Mouse (Mus musculus): Measurements from ENCODE around the gene S100a2. TPM values are rescaled to one million over a fixed set of nuclear protein-coding genes. Genes with fewer than 3 reads are reported as not detected.
A peak's percentile ranks its signal among the peaks of the same experiment; 100 is the strongest.

Gene S100a2
- polyA plus RNA-seq, 1 experiment from 2014 or later = not detected

- ATAC-seq (ENCODE audit: low read depth) (no peak), DNase-seq (ENCODE audit: low spot score) (no peak)
- Histone ChIP-seq H3K27me3 (replicated peaks; ENCODE audit: control insufficient read depth, insufficient read depth, low read length) (no peaks in the 10 kb centered on the region), H3K27ac (replicated peaks; ENCODE audit: low read depth, low read length) (no peak overlapping the region), H3K9ac (ENCODE audit: low read depth, low read length) (no peak overlapping the region), H3K36me3 (ENCODE audit: control insufficient read depth, insufficient read depth, low read length) (no peaks in the 10 kb centered on the region), H3K4me3 (ENCODE audit: low read depth, low read length) (no peak overlapping the region), H3K4me2 (ENCODE audit: low read depth, low read length) (no peak overlapping the region), H3K9me3 (ENCODE audit: control insufficient read depth, low read length) (no peaks in the 10 kb centered on the region), H3K4me1 (ENCODE audit: control insufficient read depth, insufficient read depth, low read length) (peaks cover 8% of the 10 kb centered on the region; the same call in 1 of the 2 replicates)
- WGBS = 90% methylated on average over 5 of the region's 5 CpGs
Observed at GRCm38 (mm10) chr3:90627366-90627765, 37.3 kb downstream of the S100a2 start.

- DNase-seq (ENCODE audit: low spot score) (peak; percentile 63), ATAC-seq (ENCODE audit: low read depth) (no peak)
- no peak overlapping the region for H3K27ac ChIP-seq (replicated peaks; ENCODE audit: low read depth, low read length)
- WGBS = 62% methylated on average over 4 of the region's 4 CpGs
- no peak overlapping the region for H3K9ac ChIP-seq (ENCODE audit: low read depth, low read length)
- H3K27me3 ChIP-seq (replicated peaks; ENCODE audit: control insufficient read depth, insufficient read depth, low read length) = no peaks in the 10 kb centered on the region
- no peaks in the 10 kb centered on the region for H3K9me3 ChIP-seq (ENCODE audit: control insufficient read depth, low read length)
- no peak overlapping the region for H3K4me3 ChIP-seq (ENCODE audit: low read depth, low read length)
- no peak overlapping the region for H3K4me2 ChIP-seq (ENCODE audit: low read depth, low read length)
- H3K4me1 ChIP-seq (ENCODE audit: control insufficient read depth, insufficient read depth, low read length) = peaks cover 8% of the 10 kb centered on the region; the same call in 1 of the 2 replicates
- no peaks in the 10 kb centered on the region for H3K36me3 ChIP-seq (ENCODE audit: control insufficient read depth, insufficient read depth, low read length)
Observed at GRCm38 (mm10) chr3:90627807-90628206, 37.8 kb downstream of the S100a2 start.

- Histone ChIP-seq H3K4me1 (ENCODE audit: control insufficient read depth, insufficient read depth, low read length) (no peaks in the 10 kb centered on the region), H3K4me2 (ENCODE audit: low read depth, low read length) (no peak overlapping the region), H3K27me3 (replicated peaks; ENCODE audit: control insufficient read depth, insufficient read depth, low read length) (no peaks in the 10 kb centered on the region), H3K36me3 (ENCODE audit: control insufficient read depth, insufficient read depth, low read length) (no peaks in the 10 kb centered on the region), H3K9me3 (ENCODE audit: control insufficient read depth, low read length) (no peaks in the 10 kb centered on the region), H3K9ac (ENCODE audit: low read depth, low read length) (no peak overlapping the region), H3K4me3 (ENCODE audit: low read depth, low read length) (no peak overlapping the region), H3K27ac (replicated peaks; ENCODE audit: low read depth, low read length) (no peak overlapping the region)
- ATAC-seq (ENCODE audit: low read depth) (no peak), DNase-seq (ENCODE audit: low spot score) (no peak)
- 85% methylated on average over 2 of the region's 2 CpGs for WGBS
Observed at GRCm38 (mm10) chr3:90629298-90629697, 39.3 kb downstream of the S100a2 start.

GRCm38 (mm10) chr3:90631984-90632383, 41.9 kb downstream of the S100a2 start:
- H3K27me3 ChIP-seq (replicated peaks; ENCODE audit: control insufficient read depth, insufficient read depth, low read length) = no peaks in the 10 kb centered on the region
- DNase-seq (ENCODE audit: low spot score) (no peak), ATAC-seq (ENCODE audit: low read depth) (no peak)
- no peak overlapping the region for H3K27ac ChIP-seq (replicated peaks; ENCODE audit: low read depth, low read length)
- H3K36me3 ChIP-seq (ENCODE audit: control insufficient read depth, insufficient read depth, low read length) = no peaks in the 10 kb centered on the region
- no peak overlapping the region for H3K4me3 ChIP-seq (ENCODE audit: low read depth, low read length)
- H3K4me2 ChIP-seq (ENCODE audit: low read depth, low read length) = no peak overlapping the region
- 75% methylated on average over 2 of the region's 2 CpGs for WGBS
- no peak overlapping the region for H3K9ac ChIP-seq (ENCODE audit: low read depth, low read length)
- H3K4me1 ChIP-seq (ENCODE audit: control insufficient read depth, insufficient read depth, low read length) = no peaks in the 10 kb centered on the region
- H3K9me3 ChIP-seq (ENCODE audit: control insufficient read depth, low read length) = no peaks in the 10 kb centered on the region

GRCm38 (mm10) chr3:90638511-90639275, 48.6 kb downstream of the S100a2 start:
- DNase-seq (ENCODE audit: low spot score) (no peak), ATAC-seq (ENCODE audit: low read depth) (no peak)
- WGBS = 67% methylated on average over 1 of the region's 1 CpGs
- Histone ChIP-seq H3K27ac (replicated peaks; ENCODE audit: low read depth, low read length) (no peak overlapping the region), H3K27me3 (replicated peaks; ENCODE audit: control insufficient read depth, insufficient read depth, low read length) (no peaks in the 10 kb centered on the region), H3K4me3 (ENCODE audit: low read depth, low read length) (no peak overlapping the region), H3K4me2 (ENCODE audit: low read depth, low read length) (no peak overlapping the region), H3K9me3 (ENCODE audit: control insufficient read depth, low read length) (no peaks in the 10 kb centered on the region), H3K9ac (ENCODE audit: low read depth, low read length) (no peak overlapping the region), H3K36me3 (ENCODE audit: control insufficient read depth, insufficient read depth, low read length) (no peaks in the 10 kb centered on the region), H3K4me1 (ENCODE audit: control insufficient read depth, insufficient read depth, low read length) (no peaks in the 10 kb centered on the region)

- H3K27ac ChIP-seq (replicated peaks; ENCODE audit: low read depth, low read length) = no peak overlapping the region
- no peak overlapping the region for H3K4me3 ChIP-seq (ENCODE audit: low read depth, low read length)
- 50% methylated on average over 7 of the region's 7 CpGs for WGBS
- no peak for DNase-seq (ENCODE audit: low spot score)
- no peak overlapping the region for H3K4me2 ChIP-seq (ENCODE audit: low read depth, low read length)
- no peak for ATAC-seq (ENCODE audit: low read depth)
- H3K4me1 ChIP-seq (ENCODE audit: control insufficient read depth, insufficient read depth, low read length) = no peaks in the 10 kb centered on the region
- no peaks in the 10 kb centered on the region for H3K36me3 ChIP-seq (ENCODE audit: control insufficient read depth, insufficient read depth, low read length)
- H3K9ac ChIP-seq (ENCODE audit: low read depth, low read length) = no peak overlapping the region
- H3K9me3 ChIP-seq (ENCODE audit: control insufficient read depth, low read length) = no peaks in the 10 kb centered on the region
- no peaks in the 10 kb centered on the region for H3K27me3 ChIP-seq (replicated peaks; ENCODE audit: control insufficient read depth, insufficient read depth, low read length)
Observed at GRCm38 (mm10) chr3:90639511-90640154, 49.6 kb downstream of the S100a2 start.

GRCm38 (mm10) chr3:90640981-90641380, 50.9 kb downstream of the S100a2 start:
- Histone ChIP-seq H3K4me2 (ENCODE audit: low read depth, low read length) (no peak overlapping the region), H3K4me3 (ENCODE audit: low read depth, low read length) (no peak overlapping the region), H3K9me3 (ENCODE audit: control insufficient read depth, low read length) (no peaks in the 10 kb centered on the region), H3K4me1 (ENCODE audit: control insufficient read depth, insufficient read depth, low read length) (no peaks in the 10 kb centered on the region), H3K36me3 (ENCODE audit: control insufficient read depth, insufficient read depth, low read length) (no peaks in the 10 kb centered on the region), H3K27me3 (replicated peaks; ENCODE audit: control insufficient read depth, insufficient read depth, low read length) (no peaks in the 10 kb centered on the region), H3K9ac (ENCODE audit: low read depth, low read length) (no peak overlapping the region), H3K27ac (replicated peaks; ENCODE audit: low read depth, low read length) (no peak overlapping the region)
- no peak for ATAC-seq (ENCODE audit: low read depth)
- 76% methylated on average over 7 of the region's 7 CpGs for WGBS
- no peak for DNase-seq (ENCODE audit: low spot score)
